Mouse (Mus musculus) ES-E14 (cell line): ENCODE results near the gene Zbtb48. TPM values are rescaled to one million over a fixed set of nuclear protein-coding genes. Genes with fewer than 3 reads are reported as not detected.

Experiments used
- DNase-seq: peaks from one replicate; pipeline ENCODE4 v3.0.0-alpha.2; 2013; ENCODE audit warnings: low read depth, low spot score
- H3K27ac ChIP-seq: 2 replicates; pipeline ENCODE4 v1.5.1; 2012; ENCODE audit warnings: low read depth, mild to moderate bottlenecking, low read length, moderate library complexity, mixed read lengths; ENCODE audit not compliant: poor library complexity, insufficient read depth, severe bottlenecking
- H3K36me3 ChIP-seq: 2 replicates; pipeline ENCODE4 v1.6.1; 2012; ENCODE audit warnings: mild to moderate bottlenecking, low read length, moderate library complexity, mixed read lengths; ENCODE audit not compliant: control insufficient read depth, poor library complexity, insufficient read depth, severe bottlenecking
- H3K4me1 ChIP-seq, 2 experiments: fragments of 150-350 bp in 1 of 2; sonication (generic) in 1 of 2; 2 replicates each; pipeline ENCODE4 v1.6.1; 2012; ENCODE audit warnings: low read length in 2 of 2, mild to moderate bottlenecking in 1 of 2, mixed read lengths in 1 of 2; ENCODE audit not compliant: control insufficient read depth in 2 of 2, insufficient read depth in 2 of 2, poor library complexity in 1 of 2
- H3K4me3 ChIP-seq, 2 experiments: fragments of 150-350 bp in 1 of 2; sonication (generic) in 1 of 2; 2 replicates each; pipeline ENCODE4 v1.5.1; 2012; ENCODE audit warnings: low read length in 2 of 2, low read depth in 1 of 2, mild to moderate bottlenecking in 1 of 2, mixed read lengths in 1 of 2; ENCODE audit not compliant: insufficient read depth in 1 of 2, poor library complexity in 1 of 2, severe bottlenecking in 1 of 2
- H3K9ac ChIP-seq: 2 replicates; pipeline ENCODE4 v1.6.1; 2012; ENCODE audit warnings: low read depth, mild to moderate bottlenecking, low read length, mixed read lengths; ENCODE audit not compliant: poor library complexity, insufficient read depth, severe bottlenecking
- H3K9me3 ChIP-seq: fragments of 150-350 bp; sonication (generic); 2 replicates; pipeline ENCODE4 v1.6.1; 2012; ENCODE audit warnings: low read depth, mild to moderate bottlenecking, low read length; ENCODE audit not compliant: control insufficient read depth, insufficient read depth
- CHD2 ChIP-seq: IDR thresholded peaks from 2 replicates; pipeline ENCODE4 v1.6.1; 2014; ENCODE audit warnings: mild to moderate bottlenecking, low read depth, low read length, inconsistent platforms
- HCFC1 ChIP-seq: IDR thresholded peaks from 2 replicates; pipeline ENCODE4 v1.6.1; 2012; ENCODE audit warnings: low read length, inconsistent platforms, borderline replicate concordance; ENCODE audit not compliant: insufficient read depth
- MAFK ChIP-seq: IDR thresholded peaks from 2 replicates; pipeline ENCODE4 v1.6.1; 2014; ENCODE audit warnings: mild to moderate bottlenecking, low read depth, low read length, inconsistent platforms; ENCODE audit not compliant: insufficient read depth
- ZC3H11A ChIP-seq: IDR thresholded peaks from 2 replicates; pipeline ENCODE4 v1.6.1; 2012; ENCODE audit warnings: low read depth, mild to moderate bottlenecking, inconsistent platforms, low read length, borderline replicate concordance
- ZNF384 ChIP-seq: IDR thresholded peaks from 2 replicates; pipeline ENCODE4 v1.6.1; 2012; ENCODE audit warnings: low read depth, low read length, inconsistent platforms
- in situ Hi-C, 2 experiments: fragments of 600-800 bp; cut with MboI; formaldehyde crosslinking; loops; one replicate each; pipeline ENCODE4 v1.15.1; 2025; ENCODE audit warnings: low sequenced_read_pairs in 2 of 2, inconsistent platforms in 1 of 2; ENCODE audit not compliant: unreplicated experiment in 2 of 2
- total RNA-seq: library from RNA; depleted of rRNA; stranded (reverse); fragments of 300-350 nt; gene quantifications from 2 replicates; pipeline ENCODE4 v1.2.3, GENCODE M21; 2012

Gene Zbtb48
- total RNA-seq, 1 experiment = 18.7 TPM

GRCm38 (mm10) chr4:151994228-151995171 is 33.0 kb downstream of the Zbtb48 start:
- Histone ChIP-seq H3K27ac (no peak overlapping the region; the same call in 1 of the 2 replicates), H3K4me3 (peak overlapping the region; percentile 99 to 100), H3K9ac (peak overlapping the region; percentile 97), H3K4me1 (peaks cover 0 to 15% of the 10 kb centered on the region in 2 experiments; a peak in 2 of 4 replicates), H3K36me3 (peaks cover 30% of the 10 kb centered on the region), H3K9me3 (no peaks in the 10 kb centered on the region)
- DNase-seq = no peak
- in situ Hi-C loops = no loop called here
- TF ChIP-seq ZC3H11A (no peak), HCFC1 (no peak), CHD2 (no peak), ZNF384 (no peak), MAFK (no peak)

DNA sequence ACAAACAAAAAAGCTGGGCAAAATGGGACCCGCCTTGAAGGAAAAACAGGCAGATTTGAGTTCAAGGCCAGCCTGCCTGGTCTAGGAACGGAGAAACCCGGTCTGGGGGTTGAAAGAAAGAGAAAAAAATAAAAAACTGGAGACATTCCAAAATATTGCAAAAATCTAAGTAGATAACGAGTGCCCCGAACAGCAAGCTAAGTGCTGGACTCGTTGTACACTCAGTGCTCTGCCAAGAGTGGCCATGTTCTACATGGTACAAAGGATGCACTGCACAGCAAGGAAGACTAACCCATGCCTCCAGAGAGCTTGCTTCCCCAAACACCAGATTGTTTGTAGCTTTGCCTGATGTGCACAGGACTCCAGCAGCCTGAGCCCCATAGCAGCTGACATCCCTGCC is 34.4 kb downstream of the Zbtb48 start:
- no peaks in the 10 kb centered on the region for H3K9me3 ChIP-seq
- no peak overlapping the region for H3K4me3 ChIP-seq
- H3K27ac ChIP-seq = no peak overlapping the region
- no peak overlapping the region for H3K9ac ChIP-seq
- no peak for DNase-seq
- H3K36me3 ChIP-seq = peaks cover 30% of the 10 kb centered on the region
- H3K4me1 ChIP-seq = peaks cover 0 to 14% of the 10 kb centered on the region in 2 experiments; a peak in 2 of 4 replicates
- in situ Hi-C loops = no loop called here
- no peak for TF ChIP-seq HCFC1
- no peak for TF ChIP-seq MAFK

DNA sequence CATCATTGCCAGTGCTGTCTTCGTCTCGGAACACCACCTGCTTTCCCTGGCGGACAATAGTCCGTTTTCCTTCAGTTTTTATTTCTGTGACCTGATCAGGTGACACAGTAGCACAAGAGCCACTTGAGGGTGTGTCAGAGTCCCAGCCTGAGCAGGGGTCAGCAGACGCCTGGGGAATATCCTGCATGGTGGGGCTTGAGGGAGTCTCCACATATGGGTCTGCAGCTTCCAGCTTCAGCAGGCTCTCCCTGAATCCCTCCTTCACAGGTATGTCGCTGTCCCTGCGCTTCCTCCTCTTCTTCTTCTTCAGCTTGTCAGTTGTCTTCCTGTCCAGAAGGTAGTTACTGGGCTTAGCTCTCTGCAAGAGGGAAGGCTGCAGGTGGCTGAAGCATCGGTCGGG is 35.4 kb downstream of the Zbtb48 start:
- no peaks in the 10 kb centered on the region for H3K9me3 ChIP-seq
- no peak for DNase-seq
- no peak overlapping the region for H3K4me3 ChIP-seq
- H3K4me1 ChIP-seq = peaks cover 0 to 15% of the 10 kb centered on the region in 2 experiments; a peak in 2 of 4 replicates
- no peak overlapping the region for H3K27ac ChIP-seq
- TF ChIP-seq CHD2 (no peak), HCFC1 (no peak), ZNF384 (no peak), MAFK (no peak), ZC3H11A (no peak)
- in situ Hi-C loops = no loop called here
- H3K36me3 ChIP-seq = peaks cover 30% of the 10 kb centered on the region
- no peak overlapping the region for H3K9ac ChIP-seq

DNA sequence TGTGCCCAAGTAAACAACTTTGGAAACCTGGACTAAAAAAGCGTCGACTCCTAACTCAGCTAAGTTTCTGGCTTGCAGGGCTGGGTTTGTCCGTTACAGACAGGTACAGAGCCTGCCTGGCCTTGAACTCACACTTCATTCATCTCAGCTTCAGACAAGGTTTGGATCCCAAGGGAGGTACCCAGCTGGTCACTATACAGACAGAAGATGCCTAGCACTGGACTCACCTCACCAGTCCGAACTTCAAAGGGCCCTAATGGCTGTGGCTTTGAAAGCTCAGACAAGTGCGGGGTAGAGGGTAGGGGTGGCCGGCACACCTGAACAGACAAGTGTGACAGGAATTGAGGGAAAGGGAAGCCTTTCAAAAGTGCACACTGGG is 38.4 kb downstream of the Zbtb48 start:
- H3K36me3 ChIP-seq = peaks cover 33% of the 10 kb centered on the region

More for the DNA sequence above, 38.4 kb downstream of the Zbtb48 start:
- Histone ChIP-seq H3K9ac (no peak overlapping the region), H3K4me3 (peak overlapping the region in 1 of 2 experiments; percentile 97; a peak in 2 of 4 replicates), H3K4me1 (peaks cover 0 to 29% of the 10 kb centered on the region in 2 experiments; a peak in 3 of 4 replicates), H3K27ac (no peak overlapping the region), H3K9me3 (no peaks in the 10 kb centered on the region)
- no peak for TF ChIP-seq ZC3H11A
- TF ChIP-seq HCFC1 = no peak
- no peak for TF ChIP-seq MAFK
- TF ChIP-seq ZNF384 = no peak
- no peak for TF ChIP-seq CHD2
- in situ Hi-C loops = no loop called here
- no peak for DNase-seq
